Mouse (Mus musculus) thymus, adult 18-20 months (tissue): ENCODE results near the gene Limd1.

Experiments used
- DNase-seq, 2 experiments: peaks; one replicate each; pipeline ENCODE4 v3.0.0; 2022; ENCODE audit warnings: mixed read lengths in 2 of 2

Gene Limd1

DNA sequence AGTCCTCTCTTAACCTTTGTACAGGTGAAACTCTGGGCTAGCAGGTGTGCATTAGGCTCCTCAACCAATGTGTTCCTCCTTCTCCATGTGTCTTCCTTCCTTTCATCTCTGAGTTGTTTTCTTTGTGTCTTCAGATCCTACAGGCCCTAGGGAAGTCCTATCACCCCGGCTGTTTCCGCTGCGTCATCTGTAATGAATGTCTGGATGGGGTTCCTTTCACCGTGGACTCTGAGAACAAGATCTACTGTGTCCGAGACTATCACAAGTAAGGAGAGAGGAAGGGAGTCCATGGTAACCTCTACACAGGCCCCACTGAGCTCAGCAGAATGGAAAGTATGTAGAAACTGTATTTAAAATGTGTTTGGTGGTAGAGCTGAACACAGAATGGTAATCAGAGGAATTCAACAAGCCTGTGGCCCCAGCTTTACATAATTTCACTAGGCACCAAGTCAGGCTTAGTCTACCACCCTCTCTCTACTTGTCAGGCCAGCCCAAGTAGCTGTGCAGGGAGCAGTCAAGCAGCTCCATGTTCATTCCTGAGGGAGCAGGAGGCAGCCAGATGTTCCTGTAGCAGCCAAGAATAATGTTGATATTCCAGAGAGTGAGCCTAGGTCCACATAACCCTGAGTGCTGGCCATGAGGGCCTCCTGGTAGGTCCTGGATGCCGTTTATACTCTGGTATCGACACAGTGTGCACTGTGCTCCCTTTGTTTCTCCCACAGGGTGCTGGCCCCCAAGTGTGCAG, 38.3 kb downstream of the Limd1 start:
- no peak for DNase-seq

DNA sequence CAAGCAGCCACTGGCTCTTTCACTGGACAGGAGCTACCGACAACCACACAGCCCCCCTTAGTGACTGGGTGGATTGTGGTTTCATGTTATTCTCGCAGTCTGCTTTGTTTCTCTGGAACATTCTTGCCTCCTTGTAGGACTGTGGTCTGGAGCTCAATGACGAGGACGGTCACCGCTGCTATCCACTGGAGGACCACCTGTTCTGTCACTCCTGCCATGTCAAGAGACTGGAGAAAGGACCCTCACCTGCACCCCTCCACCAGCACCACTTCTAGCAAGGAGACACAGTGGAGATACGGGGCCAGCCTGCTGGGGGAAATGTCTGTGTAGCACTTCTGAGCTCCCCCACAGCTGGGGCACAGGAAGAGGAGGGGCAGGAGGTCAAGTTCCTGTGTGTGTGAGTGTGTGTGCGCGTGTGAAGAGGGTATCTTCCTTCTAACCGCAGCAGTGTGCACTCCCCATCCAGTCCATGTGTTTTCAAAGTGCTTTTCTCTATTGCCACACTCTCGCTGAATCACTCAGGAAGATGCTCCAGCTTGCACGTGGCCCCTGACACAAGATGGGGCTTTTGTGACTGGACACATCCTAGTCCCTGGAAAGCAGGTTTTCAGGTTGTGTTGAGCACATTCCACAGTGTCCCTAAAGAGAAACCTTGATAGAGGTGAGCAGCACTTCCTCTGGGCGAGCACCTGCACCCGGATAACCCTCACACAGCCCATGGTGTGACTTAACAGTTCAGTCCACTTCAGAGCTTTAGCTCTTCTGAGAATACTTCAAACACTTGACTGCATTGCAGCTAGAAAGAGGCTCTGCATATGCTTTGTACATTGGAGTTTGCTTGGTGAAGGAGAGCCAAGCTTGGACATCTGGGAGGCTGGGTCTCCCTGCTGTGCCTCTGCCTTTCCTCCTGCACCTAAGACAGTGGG, 40.7 kb downstream of the Limd1 start:
- DNase-seq = peak; percentile 62 to 78

DNA sequence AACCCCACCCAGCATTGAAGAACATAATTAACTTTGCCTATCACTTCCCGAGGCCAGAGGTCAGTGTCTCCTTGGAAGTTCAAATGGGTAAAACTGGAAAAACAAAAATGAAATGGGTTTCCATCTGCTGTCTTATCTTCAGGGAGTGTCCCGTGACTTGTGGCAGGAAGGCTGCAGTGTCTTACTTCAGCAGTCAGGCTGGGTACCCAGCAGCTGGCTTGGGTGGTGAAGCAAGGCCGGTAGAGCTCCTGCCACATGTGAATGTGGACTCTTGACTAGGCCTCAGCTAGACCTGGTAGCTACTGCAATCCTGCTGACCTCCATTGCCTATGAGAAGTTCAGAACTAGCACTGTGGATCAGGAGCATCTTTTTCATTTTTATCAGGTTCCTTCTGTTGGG, 42.2 kb downstream of the Limd1 start:
- DNase-seq = no peak

DNA sequence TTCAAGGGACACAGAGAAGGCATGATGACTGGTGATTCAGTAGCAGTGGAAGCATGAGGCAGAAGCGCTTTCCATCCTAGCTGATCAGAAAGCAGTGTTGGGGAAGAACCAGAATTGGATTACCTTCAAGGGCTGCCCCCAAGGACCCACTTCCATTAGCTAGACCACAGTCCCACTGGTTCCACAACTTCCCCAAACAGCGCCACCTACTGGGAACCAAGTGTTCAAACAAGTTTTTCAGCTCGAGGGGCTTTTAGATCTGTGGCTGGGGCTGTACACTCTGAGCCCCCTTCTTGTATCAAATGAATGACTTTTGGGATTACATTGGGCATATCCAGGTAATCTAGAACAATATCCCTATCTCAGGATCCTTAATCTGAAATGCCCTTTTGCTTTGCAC, 45.2 kb downstream of the Limd1 start:
- peak in 1 of 2 experiments; percentile 22 for DNase-seq

DNA sequence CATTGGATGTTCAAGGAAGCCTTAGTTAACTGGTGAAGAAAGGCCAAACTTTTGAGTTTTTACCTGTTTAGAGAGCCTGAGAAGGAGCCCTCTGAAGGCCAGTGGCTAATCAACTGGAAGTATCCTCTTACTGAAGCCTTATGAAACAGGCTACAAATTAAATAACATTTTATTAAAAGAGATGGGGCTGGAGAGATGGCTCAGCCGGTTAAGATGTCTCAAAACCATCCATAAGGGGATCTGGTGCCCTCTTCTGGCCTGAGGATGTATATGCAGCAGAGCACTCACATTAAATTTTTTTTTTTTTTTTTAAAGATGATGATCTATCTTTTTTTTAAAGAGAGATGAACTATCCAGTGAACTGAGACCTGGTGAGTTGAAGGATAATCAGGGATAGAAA, 46.6 kb downstream of the Limd1 start:
- no peak for DNase-seq

DNA sequence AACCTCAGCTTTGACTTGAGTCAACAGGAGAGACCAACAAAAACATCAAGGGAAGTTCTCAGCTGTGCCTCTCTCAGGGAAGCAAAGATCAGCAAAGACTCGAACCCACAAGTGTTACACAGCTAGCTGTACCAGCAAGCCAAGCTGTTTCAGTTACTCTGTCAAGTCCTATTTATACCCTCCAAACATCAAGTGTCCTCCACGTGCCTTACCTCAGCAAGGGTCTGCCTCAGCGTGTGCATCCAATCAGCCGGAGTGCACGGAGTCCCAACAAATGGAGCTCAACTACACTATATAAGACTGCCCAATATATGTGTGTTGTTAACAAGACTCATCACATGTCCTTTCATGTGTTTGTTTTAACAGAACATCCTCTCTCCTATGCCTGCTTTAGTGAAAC, 48.0 kb downstream of the Limd1 start:
- no peak for DNase-seq

DNA sequence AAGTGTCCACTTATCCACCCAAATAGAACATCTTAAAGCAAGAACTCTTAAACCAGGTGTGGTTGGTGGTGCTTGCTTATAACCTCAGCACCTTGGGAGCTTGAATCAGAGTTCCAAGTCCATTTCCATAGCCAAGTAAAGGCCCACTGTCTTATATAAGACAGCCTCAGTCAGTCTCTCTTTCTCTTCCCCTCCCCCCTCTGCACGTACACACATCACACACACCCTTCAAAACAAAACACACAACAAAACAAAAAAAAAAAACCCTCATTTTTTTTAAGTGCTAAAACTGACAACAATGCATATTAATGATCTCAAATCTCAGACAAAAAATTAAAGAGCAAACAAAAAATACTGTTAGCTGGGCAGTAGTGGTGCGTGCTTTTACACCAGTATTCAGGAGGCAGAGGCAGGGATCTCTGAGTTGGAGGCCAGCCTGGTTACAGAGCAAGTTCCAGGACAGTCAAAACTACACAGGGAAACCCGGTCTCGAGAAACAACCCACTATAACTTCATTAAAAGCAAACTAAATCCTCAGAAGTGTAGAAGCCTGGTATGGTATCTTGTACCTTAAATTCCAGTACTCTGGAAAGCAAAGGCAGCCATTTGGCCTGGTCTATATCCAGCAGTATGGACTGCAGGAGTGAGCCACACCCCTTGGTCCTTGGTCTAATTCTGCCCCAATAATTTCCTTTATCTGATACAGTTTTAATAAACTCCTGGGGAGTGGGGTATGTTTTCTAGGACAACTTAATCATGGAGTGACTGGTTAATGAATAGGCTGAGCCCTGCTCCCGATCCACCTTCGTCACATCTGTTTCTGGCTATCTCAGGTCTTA, 49.8 kb downstream of the Limd1 start:
- no peak for DNase-seq

DNA sequence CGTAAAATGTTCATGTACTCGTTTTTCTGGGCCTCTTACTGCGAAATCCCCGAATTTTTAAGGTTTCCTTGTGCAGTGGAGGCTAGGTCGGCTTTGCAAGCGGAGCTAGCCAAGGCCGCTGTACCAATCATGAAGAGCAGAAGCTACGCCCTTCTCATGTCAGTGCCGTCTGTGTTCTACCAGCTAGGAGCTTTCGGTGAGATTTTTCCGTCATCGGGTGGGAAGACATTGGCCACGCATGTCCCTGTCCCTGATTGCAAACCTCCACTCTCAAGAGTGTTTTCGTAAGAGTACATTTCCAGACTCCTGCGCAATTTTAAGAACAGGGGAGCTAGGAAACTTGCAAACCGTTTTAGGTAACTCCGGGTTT, 50.4 kb downstream of the Limd1 start:
- DNase-seq = peak in 1 of 2 experiments; percentile 43

DNA sequence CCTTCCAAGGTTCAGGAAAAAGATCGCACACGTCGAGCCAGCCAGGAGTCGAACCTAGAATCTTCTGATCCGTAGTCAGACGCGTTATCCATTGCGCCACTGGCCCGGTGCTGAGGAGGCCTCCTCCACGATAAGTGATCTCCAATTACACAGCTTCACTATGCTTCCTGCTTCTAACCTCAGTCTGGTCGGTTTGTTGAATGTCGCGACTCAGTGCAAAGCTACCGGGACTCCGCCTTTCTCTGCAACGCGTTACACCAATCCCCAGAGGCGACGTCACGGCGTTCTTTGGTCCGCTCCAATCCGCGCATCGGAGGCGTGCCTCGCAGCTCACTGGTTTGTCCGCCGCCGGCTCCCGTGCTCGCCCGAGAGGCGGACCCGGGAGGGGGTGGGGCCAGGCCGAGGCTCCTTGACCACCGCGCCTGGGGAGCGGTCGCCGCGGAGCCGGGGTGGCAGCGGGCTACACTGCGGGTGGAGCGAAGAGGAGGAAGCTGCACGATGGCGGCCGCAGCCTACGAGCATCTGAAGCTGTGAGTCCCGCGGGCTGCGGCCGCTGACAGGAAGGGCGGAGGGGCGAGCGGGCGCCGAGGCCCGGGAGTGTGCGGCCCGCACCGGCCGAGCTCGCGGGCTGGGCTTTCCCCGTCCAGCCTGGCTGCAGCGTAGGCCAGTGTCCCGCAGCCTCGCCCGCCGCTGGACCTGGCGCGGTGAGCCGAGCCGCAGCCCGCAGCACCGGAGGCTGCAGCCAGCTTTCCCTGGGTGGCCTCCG, 51.1 kb downstream of the Limd1 start, which contains the start of gene Sacm1l:
Gene Sacm1l, plus strand, starts transcription at position 368 of the 766 bp plus-strand sequence.
- peak; percentile 97 to 98 for DNase-seq

DNA sequence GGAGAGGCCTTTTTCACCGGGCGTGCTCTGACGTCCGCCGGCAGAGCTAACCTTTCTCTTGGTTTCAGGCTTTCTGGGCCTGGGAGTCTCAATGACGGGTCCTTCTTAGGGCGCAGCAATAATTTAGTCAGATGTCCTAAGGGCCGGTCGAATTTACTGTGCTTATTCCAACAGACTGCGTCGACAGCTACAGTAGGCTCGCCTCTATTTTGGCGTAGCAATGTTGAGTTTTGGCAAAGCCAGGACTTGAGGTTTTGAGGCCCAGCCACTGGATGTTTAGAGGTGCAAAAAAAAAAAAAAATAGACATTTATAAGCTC, 51.6 kb downstream of the Limd1 start:
- DNase-seq = no peak

DNA sequence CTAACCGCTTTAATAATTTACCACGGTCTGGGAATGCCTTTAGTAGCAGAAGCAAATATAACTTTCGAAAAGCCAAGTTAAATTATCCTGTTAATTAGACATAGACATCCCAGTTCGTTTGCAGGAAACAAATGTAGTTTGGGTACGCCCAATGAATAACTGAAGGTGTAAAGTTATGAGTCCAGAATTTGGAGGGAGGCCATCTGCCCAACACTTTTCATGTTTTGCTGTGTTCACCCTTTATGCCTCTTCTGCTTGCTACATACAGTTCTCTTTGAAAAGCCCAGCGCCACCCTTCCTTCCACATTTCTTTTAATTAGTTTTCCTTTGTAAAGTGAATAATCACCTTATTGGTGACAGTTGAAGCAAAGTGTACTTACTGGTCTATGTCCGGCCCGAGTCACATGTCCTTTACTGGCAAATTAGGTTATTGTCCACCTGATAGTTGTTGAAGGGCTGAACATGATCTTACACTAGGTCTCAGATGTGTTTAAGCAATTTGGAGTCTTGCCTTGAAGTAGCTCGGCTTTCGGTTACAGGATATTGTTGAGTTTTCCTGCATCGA, 52.1 kb downstream of the Limd1 start:
- DNase-seq = no peak

DNA sequence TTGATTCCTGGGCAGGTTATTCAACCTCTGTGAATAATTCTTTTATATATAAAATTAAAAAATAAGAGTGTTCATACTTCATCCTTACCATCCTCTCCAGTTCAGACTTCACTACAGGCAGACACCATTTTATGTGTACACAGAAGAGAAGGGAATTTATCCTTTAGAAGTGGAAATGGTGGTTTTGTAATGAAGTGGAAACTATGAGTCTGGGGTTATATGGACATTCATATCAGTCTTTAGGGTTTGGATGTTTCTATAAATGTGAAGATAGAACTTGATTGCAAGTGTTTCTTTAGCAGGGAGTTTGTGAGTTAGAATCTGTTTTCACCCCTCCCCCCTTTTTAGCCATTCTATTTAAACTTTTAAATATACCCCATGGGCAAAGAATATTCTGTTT, 52.7 kb downstream of the Limd1 start:
- DNase-seq = no peak

DNA sequence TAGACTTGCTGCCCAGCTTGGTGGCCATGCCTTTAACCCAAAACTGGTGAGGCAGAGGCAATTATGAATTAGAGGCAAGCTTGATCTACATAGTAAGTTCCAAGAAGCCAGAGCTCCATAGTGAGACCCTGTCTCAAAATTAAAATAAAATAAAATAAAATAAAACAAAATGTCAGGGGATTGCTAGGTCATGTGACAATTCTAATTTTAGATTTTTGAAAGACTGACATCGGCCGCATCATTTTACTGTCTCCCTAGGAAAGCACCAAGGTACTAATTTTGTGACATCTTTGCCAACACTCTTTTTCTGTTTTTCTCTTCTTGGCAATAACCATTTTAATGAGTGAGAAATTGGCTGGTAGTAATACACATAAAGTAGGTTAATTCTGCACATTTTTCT, 58.1 kb downstream of the Limd1 start:
- no peak for DNase-seq

DNA sequence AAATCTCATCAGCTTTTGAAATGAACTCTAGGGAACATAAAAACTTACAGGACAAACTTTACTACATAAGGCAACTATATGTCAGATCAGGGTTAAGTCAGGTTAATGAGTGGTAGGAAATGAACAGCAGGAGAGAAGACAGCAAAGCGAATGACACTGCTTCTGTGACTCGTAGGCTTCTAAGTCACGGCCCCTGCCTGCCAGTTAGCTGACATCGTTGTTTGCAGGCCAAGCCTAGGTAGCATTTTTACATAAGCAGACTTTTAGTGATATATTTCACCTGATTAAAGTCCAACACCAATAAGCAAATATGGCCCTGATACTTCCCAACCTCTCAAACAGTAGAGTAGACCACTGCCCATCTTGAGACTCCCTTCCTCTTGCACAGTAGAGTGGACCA, 59.7 kb downstream of the Limd1 start:
- no peak for DNase-seq

DNA sequence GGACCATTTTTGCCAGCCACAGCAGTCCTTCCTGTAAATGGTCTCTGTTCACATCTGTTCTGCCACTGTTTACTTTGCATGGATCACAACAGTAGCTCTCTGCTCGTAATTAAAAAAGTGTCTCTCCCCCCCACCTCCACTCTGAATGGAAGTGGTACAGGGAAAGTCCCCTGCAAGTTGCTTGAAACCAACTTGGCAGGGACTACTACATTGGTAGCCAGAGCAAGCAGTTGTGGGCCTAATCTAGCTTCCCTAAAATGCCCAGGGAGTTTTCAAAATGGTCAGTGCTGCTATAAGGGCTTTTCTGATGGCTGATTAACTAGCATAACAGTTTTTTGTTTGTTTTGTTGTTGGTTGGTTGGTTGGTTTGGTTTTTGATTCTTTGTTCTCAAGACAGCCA, 60.6 kb downstream of the Limd1 start:
- no peak for DNase-seq

DNA sequence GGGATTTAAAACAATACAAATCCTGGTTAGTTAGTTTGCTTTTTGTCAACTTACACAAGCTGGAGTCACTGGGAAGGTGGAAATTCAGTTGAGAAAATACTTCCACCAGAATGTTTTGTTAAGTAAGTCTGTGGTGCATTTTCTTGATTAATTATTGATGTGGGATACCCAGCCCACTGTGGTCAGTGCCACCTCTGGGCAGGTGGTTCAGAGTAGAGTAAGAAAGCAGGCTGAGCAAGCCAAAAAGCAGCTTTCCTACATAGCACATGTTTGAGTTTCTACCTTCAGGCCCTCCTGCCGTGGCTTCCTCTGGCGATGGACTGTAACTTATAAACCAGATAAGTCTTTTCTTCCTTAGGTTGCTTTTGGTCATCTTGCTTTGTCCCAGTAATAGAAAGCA, 61.3 kb downstream of the Limd1 start:
- no peak for DNase-seq

DNA sequence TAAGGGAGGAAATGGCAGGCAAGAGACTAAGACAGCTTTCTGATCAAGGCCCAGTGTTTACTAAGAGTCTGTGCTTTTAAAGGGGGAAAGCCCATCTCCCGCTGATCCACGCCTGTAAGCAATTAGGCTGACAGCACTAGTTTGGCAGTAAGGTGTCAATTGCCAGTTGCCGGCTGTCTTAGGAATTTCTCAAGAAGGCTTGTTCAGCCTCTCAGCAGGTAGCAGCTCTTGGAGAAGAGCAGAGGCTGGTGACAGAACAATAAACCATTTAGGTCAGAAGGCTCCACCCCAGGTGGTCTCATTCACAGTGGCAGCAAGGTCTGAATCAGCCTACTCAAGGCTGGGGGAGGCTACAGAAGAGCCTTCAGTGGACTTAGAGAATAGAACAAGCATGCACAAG, 76.1 kb downstream of the Limd1 start:
- no peak for DNase-seq
